Mouse (Mus musculus): ENCODE results near the gene Fibp.

GRCm38 (mm10) chr19:5433951-5434350 lies 26.5 kb upstream of the Fibp start:
- TF ChIP-seq CTCF (IDR thresholded peaks at IDR 0.05; ENCODE audit: control insufficient read depth, insufficient read depth, low read length) = no peak
- no peak for TF ChIP-seq POLR2A (IDR thresholded peaks at IDR 0.05; ENCODE audit: borderline replicate concordance, control insufficient read depth, low read depth, low read length)

All from bone marrow, adult 2 months (tissue).